13 mouse cellular contexts compared by ENCODE assay signal in the genomic region with DNA sequence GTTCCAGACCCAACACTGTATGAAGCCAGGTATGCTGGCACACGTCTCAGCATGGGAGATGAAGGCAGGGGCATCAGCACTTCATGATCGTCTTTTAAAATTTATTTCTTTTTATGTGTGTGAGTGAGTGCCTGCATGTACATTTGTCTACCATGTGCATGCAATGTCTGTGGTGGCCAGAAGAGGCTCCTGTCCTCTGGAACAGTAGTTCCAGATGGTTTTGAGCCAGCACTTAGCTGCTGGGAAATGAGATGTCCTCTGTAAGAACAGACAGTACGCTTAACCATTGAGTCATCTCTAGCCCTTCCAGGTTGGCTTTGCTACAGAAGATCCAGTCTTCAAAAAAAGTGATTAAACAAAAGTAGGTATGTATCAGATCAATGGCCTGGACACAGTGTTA. TPM values are rescaled to one million over a fixed set of nuclear protein-coding genes. Genes with fewer than 3 reads are reported as not detected.
DNase-seq lines count a peak whose midpoint lies in the region; ATAC-seq and TF ChIP-seq lines count a peak whose summit lies in the region.
"Had no signal": no experiment of that assay in that cellular context is flagged by ENCODE, and none has a peak within 500 bp of the region (broad histone marks: within the 10 kb centered on the region; RNA-seq: fewer than 3 reads in every experiment).

No protein-coding gene starts in this region.

- ATAC-seq in hindbrain, postnatal 0 days: no peak
- no peak for ATAC-seq in hindbrain, embryonic 16.5 days
- no peak for ATAC-seq in lung, postnatal 0 days
- no peak for ATAC-seq in forebrain, embryonic 12.5 days (ENCODE audit: low FRiP score)
- ATAC-seq: inflammation-experienced regulatory T-cells, adult 6 months had no signal

- 94% methylated on average over 3 of the region's 3 CpGs for WGBS in hindbrain, postnatal 0 days
- WGBS in hindbrain, embryonic 16.5 days: 94% methylated on average over 3 of the region's 3 CpGs
- WGBS in lung, postnatal 0 days: 94% methylated on average over 3 of the region's 3 CpGs
- 93% methylated on average over 3 of the region's 3 CpGs for WGBS in forebrain, embryonic 12.5 days

- no peak overlapping the region for H3K27ac ChIP-seq in hindbrain, postnatal 0 days
- no peak overlapping the region for H3K27ac ChIP-seq in hindbrain, embryonic 16.5 days (ENCODE audit: low read depth, low read length)
- H3K27ac ChIP-seq in lung, postnatal 0 days (ENCODE audit: low read length): no peak overlapping the region
- H3K27ac ChIP-seq in forebrain, embryonic 12.5 days: no peak overlapping the region
- H3K27ac ChIP-seq: neural tube, embryonic 13.5 days had no signal

- peak; percentile 36 for TF ChIP-seq CTCF in hindbrain, postnatal 0 days (IDR thresholded peaks at IDR 0.05; ENCODE audit: low read depth)
- TF ChIP-seq CTCF in lung, postnatal 0 days (IDR thresholded peaks at IDR 0.05): peak; percentile 46

- H3K9ac ChIP-seq in hindbrain, postnatal 0 days (replicated peaks; ENCODE audit: low read length): no peak overlapping the region
- H3K9ac ChIP-seq in hindbrain, embryonic 16.5 days (ENCODE audit: low read depth, low read length): no peak overlapping the region
- H3K9ac ChIP-seq in lung, postnatal 0 days (replicated peaks; ENCODE audit: low read depth): no peak overlapping the region
- no peak overlapping the region for H3K9ac ChIP-seq in forebrain, embryonic 12.5 days
- H3K9ac ChIP-seq: neural tube, embryonic 13.5 days had no signal

- H3K4me1 ChIP-seq in hindbrain, postnatal 0 days (ENCODE audit: insufficient read depth, low read length): peaks cover 2% of the 10 kb centered on the region; the same call in 1 of the 2 replicates
- H3K4me1 ChIP-seq in hindbrain, embryonic 16.5 days (ENCODE audit: control insufficient read depth, insufficient read depth, low read depth, low read length): peaks cover 12% of the 10 kb centered on the region
- peaks cover 3% of the 10 kb centered on the region; the same call in 1 of the 2 replicates for H3K4me1 ChIP-seq in lung, postnatal 0 days (ENCODE audit: insufficient read depth, low read depth, low read length)
- H3K4me1 ChIP-seq in forebrain, embryonic 12.5 days: peaks cover 16% of the 10 kb centered on the region

- no peak for TF ChIP-seq EP300 in lung, postnatal 0 days (IDR thresholded peaks at IDR 0.05)

- 0 out of 2 replicates have a peak, but pooled peaks cover under 1% of the 10 kb centered on the region for H3K36me3 ChIP-seq in hindbrain, postnatal 0 days (ENCODE audit: insufficient read depth, low read length)
- peaks cover 7% of the 10 kb centered on the region for H3K36me3 ChIP-seq in hindbrain, embryonic 16.5 days (ENCODE audit: control insufficient read depth, insufficient read depth, low read length)
- 0 out of 2 replicates have a peak, but pooled peaks cover 3% of the 10 kb centered on the region for H3K36me3 ChIP-seq in lung, postnatal 0 days (ENCODE audit: insufficient read depth, low read length)
- peaks cover 8% of the 10 kb centered on the region for H3K36me3 ChIP-seq in forebrain, embryonic 12.5 days (replicated peaks)

- no peaks in the 10 kb centered on the region for H3K9me3 ChIP-seq in hindbrain, postnatal 0 days (ENCODE audit: low read length)
- no peaks in the 10 kb centered on the region for H3K9me3 ChIP-seq in hindbrain, embryonic 16.5 days (ENCODE audit: control insufficient read depth, low read length)
- H3K9me3 ChIP-seq in lung, postnatal 0 days (ENCODE audit: low read length): no peaks in the 10 kb centered on the region
- H3K9me3 ChIP-seq in forebrain, embryonic 12.5 days: no peaks in the 10 kb centered on the region
- H3K9me3 ChIP-seq: neural tube, embryonic 13.5 days had no signal

- H3K4me3 ChIP-seq in hindbrain, postnatal 0 days (ENCODE audit: low read length): no peak overlapping the region
- no peak overlapping the region for H3K4me3 ChIP-seq in hindbrain, embryonic 16.5 days (ENCODE audit: low read length)
- no peak overlapping the region for H3K4me3 ChIP-seq in lung, postnatal 0 days (ENCODE audit: low read depth, low read length)
- no peak overlapping the region for H3K4me3 ChIP-seq in forebrain, embryonic 12.5 days (replicated peaks)
- H3K4me3 ChIP-seq: neural tube, embryonic 13.5 days had no signal

- intact Hi-C loops in gastrocnemius, postnatal 14 days (cut with DNase I; ENCODE audit: low total_unique reads): loop anchor here (5.0 kb wide), 1 partner anchor 44 kb away; a partner anchor contains a TSS

- no peaks in the 10 kb centered on the region for H3K27me3 ChIP-seq in hindbrain, postnatal 0 days (ENCODE audit: insufficient read depth, low read length)
- H3K27me3 ChIP-seq in hindbrain, embryonic 16.5 days (replicated peaks; ENCODE audit: control insufficient read depth, insufficient read depth, low read length): no peaks in the 10 kb centered on the region
- H3K27me3 ChIP-seq in lung, postnatal 0 days (replicated peaks; ENCODE audit: insufficient read depth, low read length): no peaks in the 10 kb centered on the region
- H3K27me3 ChIP-seq in forebrain, embryonic 12.5 days: no peaks in the 10 kb centered on the region
- H3K27me3 ChIP-seq: neural tube, embryonic 13.5 days had no signal

- peak; percentile 10 for DNase-seq in hindbrain, postnatal 0 days (ENCODE audit: low spot score)
- DNase-seq in lung, postnatal 0 days (ENCODE audit: low spot score): peak; percentile 25
- DNase-seq in lung, adult 18-20 months: no peak
- peak; percentile 10 to 17 for DNase-seq in B cell, adult 2 months
- DNase-seq in adipocyte (ENCODE audit: low spot score): peak; percentile 51
- no peak for DNase-seq in gastrocnemius, postnatal 14 days
- DNase-seq: cerebellum, adult 9-10 months; left cerebral cortex, postnatal 4 days; midbrain, embryonic 14.5 days had no signal

- H3K4me2 ChIP-seq in hindbrain, postnatal 0 days (ENCODE audit: low read depth, low read length): no peak overlapping the region
- H3K4me2 ChIP-seq in hindbrain, embryonic 16.5 days (ENCODE audit: low read length): no peak overlapping the region
- H3K4me2 ChIP-seq in lung, postnatal 0 days (replicated peaks; ENCODE audit: low read depth, low read length): no peak overlapping the region
- no peak overlapping the region for H3K4me2 ChIP-seq in forebrain, embryonic 12.5 days
- H3K4me2 ChIP-seq: neural tube, embryonic 13.5 days had no signal

RNA-seq across cellular contexts. Expression of a gene that starts 26.9 kb away (rescaled TPM):
- 7.1 and 8.4 TPM in 2 replicates for total RNA-seq in hindbrain, postnatal 0 days (2014; rRNA removed)
- polyA plus RNA-seq in hindbrain, postnatal 0 days (2015; fragmentation: Nextera tagmentation; extraction: Ambion mirVana): 13.3 and 13.8 TPM in 2 replicates
- 13.0 and 16.1 TPM in 2 replicates for polyA plus RNA-seq in hindbrain, embryonic 16.5 days (2015; fragmentation: Nextera tagmentation; extraction: Ambion mirVana)
- polyA plus RNA-seq in lung, postnatal 0 days (2015; fragmentation: Nextera tagmentation; extraction: Ambion mirVana): 3.9 and 5.7 TPM in 2 replicates
- 110 and 111 TPM in 2 replicates for polyA plus RNA-seq in forebrain, embryonic 12.5 days (2016; fragmentation: Nextera tagmentation; extraction: Ambion mirVana)
- 1 to 10 TPM; 3.1 TPM for total RNA-seq in gastrocnemius, postnatal 14 days (2021)

RNA-seq across cellular contexts. Expression of a gene that starts 27.0 kb away (rescaled TPM):
- 5.8 and 6.2 TPM in 2 replicates for total RNA-seq in hindbrain, postnatal 0 days (2014; rRNA removed)
- polyA plus RNA-seq in hindbrain, postnatal 0 days (2015; fragmentation: Nextera tagmentation; extraction: Ambion mirVana): 6.0 and 6.4 TPM in 2 replicates
- 5.4 and 6.1 TPM in 2 replicates for polyA plus RNA-seq in hindbrain, embryonic 16.5 days (2015; fragmentation: Nextera tagmentation; extraction: Ambion mirVana)
- polyA plus RNA-seq in lung, postnatal 0 days (2015; fragmentation: Nextera tagmentation; extraction: Ambion mirVana): 2.8 and 3.0 TPM in 2 replicates
- 35.1 and 35.6 TPM in 2 replicates for polyA plus RNA-seq in forebrain, embryonic 12.5 days (2016; fragmentation: Nextera tagmentation; extraction: Ambion mirVana)
- 1 to 10 TPM in 1 of 2 experiments, under 1 TPM in 1; 0.82 to 1.2 TPM for total RNA-seq in gastrocnemius, postnatal 14 days (2021)

RNA-seq across cellular contexts. Expression of a gene that starts 43.8 kb away (rescaled TPM):
- 49.2 and 54.8 TPM in 2 replicates for total RNA-seq in hindbrain, postnatal 0 days (2014; rRNA removed)
- polyA plus RNA-seq in hindbrain, postnatal 0 days (2015; fragmentation: Nextera tagmentation; extraction: Ambion mirVana): 51.4 and 52.4 TPM in 2 replicates
- polyA plus RNA-seq in hindbrain, embryonic 16.5 days (2015; fragmentation: Nextera tagmentation; extraction: Ambion mirVana): 57.1 and 61.6 TPM in 2 replicates
- polyA plus RNA-seq in lung, postnatal 0 days (2015; fragmentation: Nextera tagmentation; extraction: Ambion mirVana): 113 and 129 TPM in 2 replicates
- polyA plus RNA-seq in forebrain, embryonic 12.5 days (2016; fragmentation: Nextera tagmentation; extraction: Ambion mirVana): 60.7 and 61.7 TPM in 2 replicates
- 10 to 100 TPM; 53.3 to 60.3 TPM for total RNA-seq in gastrocnemius, postnatal 14 days (2021)

RNA-seq across cellular contexts. Expression of a gene that starts 43.8 kb away (rescaled TPM):
- total RNA-seq in hindbrain, postnatal 0 days (2014; rRNA removed): 0.83 and 1.2 TPM in 2 replicates
- polyA plus RNA-seq in hindbrain, postnatal 0 days (2015; fragmentation: Nextera tagmentation; extraction: Ambion mirVana): 0.58 and 0.74 TPM in 2 replicates
- polyA plus RNA-seq in hindbrain, embryonic 16.5 days (2015; fragmentation: Nextera tagmentation; extraction: Ambion mirVana): 1.1 and 1.5 TPM in 2 replicates
- polyA plus RNA-seq in lung, postnatal 0 days (2015; fragmentation: Nextera tagmentation; extraction: Ambion mirVana): 0.11 and 0.18 TPM in 2 replicates
- 0.22 and 0.27 TPM in 2 replicates for polyA plus RNA-seq in forebrain, embryonic 12.5 days (2016; fragmentation: Nextera tagmentation; extraction: Ambion mirVana)
- total RNA-seq in gastrocnemius, postnatal 14 days (2021): under 1 TPM; 0.13 to 0.35 TPM

Comparison
In these comparisons a context has a peak if more than half of its experiments do, and no peak if none do; other contexts are left out.
1. DNase-seq: peak in hindbrain, postnatal 0 days (single experiment), lung, postnatal 0 days (single experiment), B cell, adult 2 months (2 of 2) and adipocyte (single experiment); none in lung, adult 18-20 months (0 of 2) and gastrocnemius, postnatal 14 days (single experiment).